Mouse (Mus musculus) kidney, embryonic 15.5 days (tissue): ENCODE measurements around the gene Pik3r2. TPM values are rescaled to one million over a fixed set of nuclear protein-coding genes. Genes with fewer than 3 reads are reported as not detected.

Experiments
- ATAC-seq: fragments of 200-750 bp; cut with Nextera tagmentation; replicated peaks from 2 replicates; pipeline ENCODE4 v1.8.0; 2017; ENCODE audit warnings: moderate TSS enrichment; ENCODE audit not compliant: low FRiP score
- H3K27ac ChIP-seq: fragments of 300-500 bp; sonication (generic); 2 replicates; pipeline ENCODE4 v1.5.1; 2015; ENCODE audit warnings: mild to moderate bottlenecking, inconsistent platforms
- H3K27me3 ChIP-seq: fragments of 300-500 bp; sonication (generic); 2 replicates; pipeline ENCODE4 v1.6.1; 2015; ENCODE audit warnings: inconsistent platforms
- H3K36me3 ChIP-seq: fragments of 300-500 bp; sonication (generic); 2 replicates; pipeline ENCODE4 v1.6.1; 2015; ENCODE audit warnings: inconsistent platforms
- H3K4me1 ChIP-seq: fragments of 300-500 bp; sonication (generic); 2 replicates; pipeline ENCODE4 v1.6.1; 2015; ENCODE audit warnings: inconsistent platforms
- H3K4me2 ChIP-seq: fragments of 300-500 bp; sonication (generic); 2 replicates; pipeline ENCODE4 v1.6.1; 2015; ENCODE audit warnings: moderate library complexity, mild to moderate bottlenecking, inconsistent platforms
- H3K4me3 ChIP-seq: fragments of 300-500 bp; sonication (generic); replicated peaks from 2 replicates; pipeline ENCODE4 v1.5.1; 2015; ENCODE audit warnings: mild to moderate bottlenecking, inconsistent platforms
- H3K9ac ChIP-seq: fragments of 300-500 bp; sonication (generic); 2 replicates; pipeline ENCODE4 v1.6.1; 2015; ENCODE audit warnings: mild to moderate bottlenecking, inconsistent platforms
- H3K9me3 ChIP-seq: fragments of 300-500 bp; sonication (generic); replicated peaks from 2 replicates; pipeline ENCODE4 v1.6.1; 2016; ENCODE audit warnings: inconsistent platforms
- WGBS: fragments of 180-500 bp; shearing (Covaris S2); methylation state at CpG from one replicate; pipeline ENCODE4 v1.1.7; 2015; ENCODE audit warnings: mixed read lengths; 5-methylcytosine and 5-hydroxymethylcytosine counted together
- polyA plus RNA-seq: library from polyadenylated mRNA; unstranded; fragments of >200 nt; fragmentation: Nextera tagmentation; extraction: Ambion mirVana; gene quantifications from 2 replicates; pipeline ENCODE4 v1.2.1, GENCODE M21; 2015

Gene Pik3r2
- polyA plus RNA-seq, 1 experiment from 2014 or later = 66.9 TPM

DNA sequence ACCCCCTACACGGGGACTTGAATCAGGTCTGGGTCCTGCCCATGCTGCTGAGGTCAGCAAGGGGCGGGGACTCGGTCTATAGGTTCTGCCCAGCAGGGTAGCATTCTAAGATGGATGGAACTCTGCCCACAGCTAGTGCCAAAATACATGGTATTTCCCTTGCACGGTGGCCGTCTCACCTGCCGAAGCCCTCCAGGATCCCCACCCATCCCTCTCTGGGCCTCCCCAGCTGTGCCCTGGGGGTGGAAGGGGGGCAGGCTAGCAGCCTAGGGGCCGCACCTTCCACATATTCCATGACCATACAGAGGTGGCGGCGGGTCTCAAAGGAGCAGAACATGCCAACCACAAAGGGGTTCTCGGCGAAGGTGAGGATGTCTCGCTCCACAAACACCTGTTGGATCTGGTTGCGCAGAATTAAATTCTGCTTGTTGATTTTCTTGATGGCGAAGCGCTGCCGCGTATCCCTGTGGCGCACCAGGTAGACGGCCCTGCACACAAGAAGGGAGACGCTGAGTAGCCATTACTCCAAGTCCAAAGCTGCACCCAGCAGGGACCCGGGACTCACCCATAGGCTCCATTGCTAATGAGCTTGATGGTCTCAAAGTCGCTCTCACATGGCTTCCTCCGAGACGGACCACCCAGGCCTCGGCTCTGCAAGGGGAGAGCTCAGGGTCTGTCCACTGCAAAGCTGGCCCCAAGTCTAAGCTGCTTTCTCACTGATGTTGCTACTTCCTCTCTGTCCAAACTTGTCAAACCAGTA lies 10.0 kb upstream of the Pik3r2 start:
- Histone ChIP-seq H3K4me2 (no peak overlapping the region), H3K4me3 (no peak overlapping the region), H3K27ac (no peak overlapping the region), H3K4me1 (peaks cover 38% of the 10 kb centered on the region), H3K27me3 (no peaks in the 10 kb centered on the region), H3K9me3 (no peaks in the 10 kb centered on the region), H3K9ac (no peak overlapping the region), H3K36me3 (peaks cover 78% of the 10 kb centered on the region)
- no peak for ATAC-seq
- 86% methylated on average over 25 of the region's 25 CpGs for WGBS

DNA sequence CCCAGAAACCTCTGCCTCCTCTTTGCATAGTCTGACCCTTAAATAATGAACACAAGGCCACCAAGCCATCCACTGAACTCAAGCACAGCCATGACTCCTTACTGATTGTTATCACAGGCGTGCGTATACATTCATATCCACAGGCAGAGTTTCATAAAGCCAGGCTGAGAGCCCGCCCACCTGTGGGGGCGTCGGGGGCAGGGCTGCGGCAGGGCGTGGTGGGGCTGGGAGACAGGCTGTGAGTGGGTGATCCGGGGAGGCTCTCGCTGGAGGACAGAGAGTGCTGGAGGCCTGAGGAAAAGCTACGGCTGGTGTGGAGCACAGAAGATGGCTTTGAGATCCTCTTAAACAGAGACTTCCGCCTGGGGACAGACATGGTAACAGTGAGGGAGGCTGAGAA lies 3.6 kb upstream of the Pik3r2 start:
- 74% methylated on average over 11 of the region's 11 CpGs for WGBS
- Histone ChIP-seq H3K4me2 (no peak overlapping the region), H3K4me3 (no peak overlapping the region), H3K9ac (no peak overlapping the region), H3K27ac (no peak overlapping the region), H3K27me3 (no peaks in the 10 kb centered on the region), H3K9me3 (no peaks in the 10 kb centered on the region), H3K4me1 (peaks cover 31% of the 10 kb centered on the region), H3K36me3 (peaks cover 70% of the 10 kb centered on the region)
- ATAC-seq = no peak

DNA sequence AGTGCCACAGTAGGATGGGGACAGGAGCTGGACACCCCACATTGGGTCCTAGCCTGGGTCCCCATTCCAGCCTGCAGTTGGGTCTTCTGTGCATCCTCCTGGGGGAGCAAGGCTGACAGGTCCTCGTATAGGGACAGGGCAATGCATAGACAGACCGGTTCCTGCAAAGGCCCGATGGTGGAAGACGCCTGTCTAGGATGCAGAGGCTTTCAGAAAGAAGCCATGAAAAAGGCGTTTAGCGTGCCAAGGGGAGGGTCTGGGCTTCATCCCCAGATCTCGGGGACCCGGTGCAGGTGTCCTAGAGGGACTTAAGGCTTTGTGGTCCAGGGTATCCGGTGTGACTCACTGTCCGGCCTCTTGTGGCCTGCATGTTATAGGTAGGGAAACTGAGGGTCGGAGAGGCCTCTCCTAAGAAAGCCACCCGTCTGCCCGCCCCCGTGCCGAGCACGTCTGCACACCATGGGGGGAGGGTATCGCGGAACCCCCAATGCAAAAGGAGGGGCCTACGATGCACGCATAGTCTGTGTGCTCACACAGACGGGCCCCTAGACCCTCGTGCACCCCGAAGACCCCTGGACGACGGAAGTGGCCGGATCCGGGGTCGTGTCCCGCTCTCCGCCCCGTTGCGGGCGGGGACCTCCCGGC lies 540 bp downstream of the Pik3r2 start:
- Histone ChIP-seq H3K27ac (peak overlapping the region; percentile 99), H3K9me3 (no peaks in the 10 kb centered on the region), H3K9ac (peak overlapping the region; percentile 88), H3K4me3 (peak overlapping the region; percentile 77), H3K36me3 (peaks cover 70% of the 10 kb centered on the region), H3K27me3 (no peaks in the 10 kb centered on the region), H3K4me1 (peaks cover 59% of the 10 kb centered on the region), H3K4me2 (peak overlapping the region; percentile 76)
- no peak; the same call in 1 of the 2 replicates for ATAC-seq
- 3% methylated on average over 34 of the region's 34 CpGs for WGBS

DNA sequence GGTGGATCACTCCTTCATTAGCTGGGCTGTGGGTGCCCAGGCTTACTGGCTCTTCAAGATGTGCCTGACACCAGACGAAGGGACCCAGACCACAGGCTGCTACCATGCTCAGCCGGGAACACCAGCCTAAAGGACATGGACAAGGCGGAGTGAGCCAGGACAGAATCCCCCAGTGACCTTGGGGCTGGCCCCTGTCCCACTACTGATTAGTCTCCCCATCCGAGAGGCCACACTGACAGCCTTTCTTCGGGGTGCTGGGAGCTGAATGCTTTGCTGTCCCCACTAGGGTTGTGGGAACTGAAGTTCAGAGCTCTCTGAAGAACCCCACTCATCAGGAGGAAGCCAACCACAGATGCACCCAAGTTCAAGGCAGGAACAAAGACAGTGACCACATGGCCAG lies 1.3 kb downstream of the Pik3r2 start:
- Histone ChIP-seq H3K27ac (no peak overlapping the region; the same call in 1 of the 2 replicates), H3K27me3 (no peaks in the 10 kb centered on the region), H3K36me3 (peaks cover 70% of the 10 kb centered on the region), H3K4me1 (peaks cover 57% of the 10 kb centered on the region), H3K4me2 (peak overlapping the region; percentile 76), H3K9me3 (no peaks in the 10 kb centered on the region), H3K4me3 (peak overlapping the region; percentile 77), H3K9ac (peak overlapping the region; percentile 88)
- WGBS = 89% methylated on average over 5 of the region's 5 CpGs
- no peak for ATAC-seq

DNA sequence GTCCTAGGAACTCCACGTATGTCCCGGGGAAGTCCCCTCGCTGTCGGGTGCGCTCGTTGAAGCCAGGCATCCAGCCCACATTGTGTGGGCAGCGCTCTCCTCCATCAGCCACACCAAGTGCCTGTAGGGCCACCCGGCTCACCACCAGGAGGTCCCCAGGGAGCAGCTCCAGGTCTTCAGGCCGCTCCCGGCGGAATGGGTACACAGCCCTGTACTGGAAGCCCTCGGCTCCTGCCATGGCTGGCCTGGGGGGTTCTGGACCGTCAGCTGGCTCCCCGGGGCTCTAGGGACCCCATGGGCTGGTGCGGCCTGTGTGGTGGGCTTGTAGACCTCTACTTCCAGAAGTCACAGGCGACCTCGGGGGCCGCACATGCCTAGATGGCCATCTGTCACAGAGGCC lies 1.8 kb downstream of the Pik3r2 start:
- Histone ChIP-seq H3K4me2 (no peak overlapping the region), H3K36me3 (peaks cover 70% of the 10 kb centered on the region), H3K4me1 (peaks cover 54% of the 10 kb centered on the region), H3K27me3 (no peaks in the 10 kb centered on the region), H3K9me3 (no peaks in the 10 kb centered on the region), H3K27ac (no peak overlapping the region), H3K9ac (peak overlapping the region; percentile 88; the same call in 1 of the 2 replicates), H3K4me3 (0 out of 2 replicates have a peak overlapping the region, but pooled peaks have one; percentile 77)
- ATAC-seq = no peak
- WGBS = 93% methylated on average over 18 of the region's 18 CpGs

DNA sequence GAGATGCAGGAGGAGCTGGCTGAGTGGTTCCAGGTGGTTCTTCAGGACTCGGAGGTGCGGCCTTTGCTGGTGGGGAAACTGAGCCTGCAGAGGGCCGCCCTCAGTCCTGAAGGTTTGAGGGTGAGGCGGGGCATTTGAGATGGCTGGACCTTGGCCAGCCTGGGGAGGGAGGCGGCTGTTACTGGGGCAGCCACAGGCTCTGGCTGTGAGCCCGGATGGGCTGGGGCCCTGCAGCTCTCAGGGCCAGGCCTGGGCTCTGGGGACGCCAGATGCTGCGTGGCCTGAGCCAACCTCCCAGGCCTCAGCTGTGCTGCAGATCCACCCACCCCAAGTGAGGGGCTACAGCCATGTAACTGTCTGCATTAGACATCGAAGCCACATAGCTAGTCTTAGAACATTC lies 2.7 kb downstream of the Pik3r2 start:
- H3K36me3 ChIP-seq = peaks cover 68% of the 10 kb centered on the region
- no peaks in the 10 kb centered on the region for H3K9me3 ChIP-seq
- no peaks in the 10 kb centered on the region for H3K27me3 ChIP-seq
- 0 out of 2 replicates have a peak overlapping the region, but pooled peaks have one; percentile 4 for H3K4me3 ChIP-seq
- 63% methylated on average over 9 of the region's 9 CpGs for WGBS
- peak overlapping the region; percentile 88 for H3K9ac ChIP-seq
- no peak for ATAC-seq
- 0 out of 2 replicates have a peak overlapping the region, but pooled peaks have one; percentile 55 for H3K27ac ChIP-seq
- H3K4me2 ChIP-seq = peak overlapping the region; percentile 24; the same call in 1 of the 2 replicates
- H3K4me1 ChIP-seq = peaks cover 51% of the 10 kb centered on the region

DNA sequence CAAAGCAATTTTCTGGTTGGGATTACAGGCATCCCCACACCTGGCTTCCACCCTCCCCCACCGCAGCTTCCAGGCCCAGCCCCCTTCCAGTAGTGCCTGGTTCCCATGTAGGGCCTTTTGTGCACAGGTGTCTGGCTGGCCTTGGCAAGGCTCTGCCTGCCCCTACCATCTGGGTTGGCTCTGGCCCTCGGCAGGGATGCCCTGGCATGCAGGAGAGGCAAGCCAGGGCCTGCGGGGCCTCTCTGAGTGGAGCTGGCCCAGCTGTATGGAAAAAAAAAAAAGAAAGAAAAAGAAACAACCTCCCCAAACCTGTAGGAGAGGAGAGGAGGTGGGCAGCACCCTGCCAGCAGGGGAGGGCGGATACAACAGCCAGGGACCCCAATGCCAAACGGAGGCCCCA lies 3.1 kb downstream of the Pik3r2 start:
- Histone ChIP-seq H3K27me3 (no peaks in the 10 kb centered on the region), H3K4me2 (peak overlapping the region; percentile 24; the same call in 1 of the 2 replicates), H3K36me3 (peaks cover 68% of the 10 kb centered on the region), H3K4me3 (no peak overlapping the region), H3K27ac (no peak overlapping the region), H3K9ac (peak overlapping the region; percentile 88; the same call in 1 of the 2 replicates), H3K9me3 (no peaks in the 10 kb centered on the region), H3K4me1 (peaks cover 49% of the 10 kb centered on the region)
- WGBS = 90% methylated on average over 5 of the region's 5 CpGs
- ATAC-seq = no peak

DNA sequence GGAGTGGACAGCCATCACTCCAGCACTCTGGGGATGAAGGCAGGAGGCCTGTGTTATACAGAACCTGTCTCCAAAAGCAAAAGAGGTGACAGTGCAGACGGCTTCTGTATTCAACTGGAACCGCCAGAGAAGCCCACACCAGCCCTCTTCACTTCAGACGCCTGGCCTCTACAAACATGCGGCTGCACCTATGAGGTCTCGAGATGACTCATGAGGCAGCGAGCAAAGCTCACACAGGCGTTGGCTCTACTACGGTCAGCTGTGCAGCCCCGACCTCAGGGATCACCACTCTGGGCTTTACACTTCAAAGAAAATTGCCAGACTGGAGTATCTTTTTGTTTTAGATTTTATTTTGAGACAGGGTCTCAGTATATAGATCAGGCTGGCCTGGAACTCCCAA lies 3.6 kb downstream of the Pik3r2 start:
- no peak overlapping the region for H3K4me3 ChIP-seq
- 80% methylated on average over 9 of the region's 9 CpGs for WGBS
- no peaks in the 10 kb centered on the region for H3K27me3 ChIP-seq
- no peaks in the 10 kb centered on the region for H3K9me3 ChIP-seq
- H3K4me2 ChIP-seq = no peak overlapping the region
- H3K4me1 ChIP-seq = peaks cover 47% of the 10 kb centered on the region
- ATAC-seq = no peak
- 0 out of 2 replicates have a peak overlapping the region, but pooled peaks have one; percentile 1 for H3K27ac ChIP-seq
- peaks cover 69% of the 10 kb centered on the region for H3K36me3 ChIP-seq
- 0 out of 2 replicates have a peak overlapping the region, but pooled peaks have one; percentile 3 for H3K9ac ChIP-seq

DNA sequence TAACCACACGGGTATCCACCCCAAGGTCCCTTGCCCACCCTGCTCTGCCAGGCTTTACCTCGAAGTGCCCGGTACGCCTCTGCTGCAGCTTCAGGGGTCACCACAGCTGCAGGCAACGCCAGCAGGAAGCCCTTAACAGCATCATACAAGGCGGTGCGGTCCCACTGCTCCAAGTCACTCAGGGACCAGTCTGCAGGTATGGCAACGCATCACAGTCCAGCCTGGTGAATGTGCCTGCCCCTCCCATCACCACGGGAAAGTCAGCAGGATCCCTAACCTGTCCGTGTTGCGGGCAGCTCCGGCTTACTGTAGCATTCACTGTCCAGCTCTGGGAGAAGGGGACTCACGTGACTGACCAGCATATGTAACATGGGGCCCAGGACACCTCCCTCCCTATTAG lies 4.4 kb downstream of the Pik3r2 start:
- Histone ChIP-seq H3K9ac (0 out of 2 replicates have a peak overlapping the region, but pooled peaks have one; percentile 16), H3K4me3 (no peak overlapping the region), H3K4me2 (no peak overlapping the region), H3K27me3 (no peaks in the 10 kb centered on the region), H3K9me3 (no peaks in the 10 kb centered on the region), H3K4me1 (peaks cover 48% of the 10 kb centered on the region), H3K36me3 (peaks cover 74% of the 10 kb centered on the region), H3K27ac (no peak overlapping the region)
- 94% methylated on average over 13 of the region's 13 CpGs for WGBS
- ATAC-seq = no peak

DNA sequence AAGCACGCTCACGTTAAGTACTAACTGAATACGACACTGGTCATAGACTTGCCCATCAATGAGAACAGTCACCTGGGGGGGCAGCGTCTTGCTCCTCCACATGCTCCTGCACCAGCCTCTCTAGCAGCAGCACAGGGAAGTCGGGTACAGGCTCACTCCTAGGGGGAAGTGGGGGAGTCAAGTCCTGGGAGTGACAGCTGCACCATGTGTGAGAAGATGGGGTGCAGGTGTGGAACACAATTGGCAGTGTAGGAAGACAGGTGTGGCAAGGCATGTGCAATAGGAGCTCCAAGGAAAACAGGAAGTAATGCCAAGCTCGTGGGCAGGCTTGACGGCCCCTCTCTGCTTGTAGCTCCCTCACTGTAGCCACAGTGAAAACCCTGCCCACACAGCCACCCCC lies 5.3 kb downstream of the Pik3r2 start:
- Histone ChIP-seq H3K9me3 (no peaks in the 10 kb centered on the region), H3K36me3 (peaks cover 74% of the 10 kb centered on the region), H3K4me2 (no peak overlapping the region), H3K4me1 (peaks cover 56% of the 10 kb centered on the region), H3K4me3 (no peak overlapping the region), H3K27ac (no peak overlapping the region), H3K9ac (no peak overlapping the region), H3K27me3 (no peaks in the 10 kb centered on the region)
- 84% methylated on average over 7 of the region's 7 CpGs for WGBS
- ATAC-seq = no peak

DNA sequence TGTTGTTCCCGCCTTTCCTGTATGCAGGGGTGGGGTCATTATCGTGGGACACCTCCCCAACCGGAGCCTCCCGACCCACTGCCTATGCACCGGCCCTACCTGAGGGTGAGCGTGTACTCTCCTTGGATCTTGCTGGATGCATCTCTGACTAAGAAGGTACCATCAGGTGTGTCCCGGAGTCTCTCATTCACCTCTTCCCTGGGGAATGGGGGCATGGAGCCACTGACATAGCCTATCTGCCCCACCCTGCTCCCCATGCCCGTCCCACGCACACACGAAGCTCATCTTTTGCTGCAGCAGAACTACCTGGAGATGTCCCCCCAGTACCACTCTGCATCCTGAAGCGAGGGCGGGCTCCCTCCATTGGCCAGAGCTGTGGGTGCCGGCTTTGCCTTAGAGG lies 5.8 kb downstream of the Pik3r2 start:
- 93% methylated on average over 13 of the region's 13 CpGs for WGBS
- Histone ChIP-seq H3K4me3 (no peak overlapping the region), H3K4me2 (no peak overlapping the region), H3K9me3 (no peaks in the 10 kb centered on the region), H3K36me3 (peaks cover 74% of the 10 kb centered on the region), H3K9ac (no peak overlapping the region), H3K4me1 (peaks cover 57% of the 10 kb centered on the region), H3K27ac (no peak overlapping the region), H3K27me3 (no peaks in the 10 kb centered on the region)
- ATAC-seq = no peak

DNA sequence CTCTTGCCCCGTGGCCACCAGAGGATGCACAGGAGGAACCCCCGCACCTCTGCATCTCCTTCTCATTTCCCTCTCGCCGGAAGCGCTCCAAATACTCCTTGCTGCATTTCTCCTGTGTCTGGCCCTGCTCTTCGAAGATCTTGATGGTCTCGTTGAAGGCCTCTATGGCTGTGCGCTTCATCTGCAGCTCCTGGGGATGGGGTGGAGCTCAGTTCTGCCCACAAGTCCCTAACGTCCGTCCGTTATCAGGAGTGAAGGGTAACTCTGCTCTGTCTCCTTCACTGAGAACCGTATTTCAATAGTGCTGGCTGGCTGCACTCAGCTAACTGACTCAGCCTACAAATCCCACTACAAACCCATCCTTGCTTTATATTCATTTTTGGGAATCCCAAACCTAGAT lies 6.7 kb downstream of the Pik3r2 start:
- no peaks in the 10 kb centered on the region for H3K9me3 ChIP-seq
- H3K9ac ChIP-seq = no peak overlapping the region
- peaks cover 57% of the 10 kb centered on the region for H3K4me1 ChIP-seq
- H3K27me3 ChIP-seq = no peaks in the 10 kb centered on the region
- no peak overlapping the region for H3K4me3 ChIP-seq
- no peak overlapping the region for H3K4me2 ChIP-seq
- no peak overlapping the region for H3K27ac ChIP-seq
- whole genome bisulfite sequencing = 76% methylated on average over 12 of the region's 12 CpGs
- no peak for ATAC-seq
- peaks cover 73% of the 10 kb centered on the region for H3K36me3 ChIP-seq
